Mouse (Mus musculus): ENCODE results near the gene Stard7. TPM values are rescaled to one million over a fixed set of nuclear protein-coding genes. Genes with fewer than 3 reads are reported as not detected.
"Not testable (repeated sequence)": the region's sequence is repeated elsewhere in the genome, so short reads cannot be mapped to it uniquely, and the experiment has no call there.

The Stard7 gene
- polyA plus RNA-seq, 1 experiment from 2014 or later, result 37.5 TPM

GRCm38 (mm10) chr2:127275551-127276320, 5.7 kb downstream of the Stard7 start:
- H3K36me3 ChIP-seq (replicated peaks), result 0 out of 2 replicates have a peak, but pooled peaks cover 7% of the 10 kb centered on the region
- H3K4me3 ChIP-seq (replicated peaks), result no peak overlapping the region
- WGBS (ENCODE audit: insufficient replicate concordance), result 70% methylated on average over 5 of the region's 5 CpGs
- no peaks in the 10 kb centered on the region for H3K9me3 ChIP-seq (replicated peaks)
- peaks cover 47% of the 10 kb centered on the region for H3K4me1 ChIP-seq (replicated peaks)
- no peak overlapping the region for H3K4me2 ChIP-seq
- no peak overlapping the region for H3K27ac ChIP-seq (replicated peaks)
- no peak overlapping the region for H3K9ac ChIP-seq
- no peak for ATAC-seq (ENCODE audit: insufficient read depth)
- no peaks in the 10 kb centered on the region for H3K27me3 ChIP-seq

- H3K27me3 ChIP-seq, result no peaks in the 10 kb centered on the region
- no peaks in the 10 kb centered on the region for H3K9me3 ChIP-seq (replicated peaks)
- H3K4me1 ChIP-seq (replicated peaks), result peaks cover 33% of the 10 kb centered on the region
- no peak overlapping the region for H3K4me3 ChIP-seq (replicated peaks)
- ATAC-seq (ENCODE audit: insufficient read depth), result no peak
- no peak overlapping the region for H3K4me2 ChIP-seq
- H3K9ac ChIP-seq, result no peak overlapping the region
- H3K36me3 ChIP-seq (replicated peaks), result no peaks in the 10 kb centered on the region
- H3K27ac ChIP-seq (replicated peaks), result no peak overlapping the region
Measured at GRCm38 (mm10) chr2:127278162-127278561, 8.1 kb downstream of the Stard7 start.

GRCm38 (mm10) chr2:127292250-127292649, 22.2 kb downstream of the Stard7 start:
- WGBS (ENCODE audit: insufficient replicate concordance), result 80% methylated on average over 4 of the region's 4 CpGs
- Histone ChIP-seq H3K36me3 (replicated peaks) (peaks cover 79% of the 10 kb centered on the region), H3K4me3 (replicated peaks) (no peak overlapping the region), H3K4me2 (no peak overlapping the region), H3K27ac (replicated peaks) (no peak overlapping the region), H3K4me1 (replicated peaks) (no peaks in the 10 kb centered on the region), H3K9me3 (replicated peaks) (no peaks in the 10 kb centered on the region), H3K9ac (no peak overlapping the region), H3K27me3 (no peaks in the 10 kb centered on the region)
- no peak for ATAC-seq (ENCODE audit: insufficient read depth)

GRCm38 (mm10) chr2:127297001-127297805, 27.2 kb downstream of the Stard7 start:
- Histone ChIP-seq H3K27me3 (no peaks in the 10 kb centered on the region), H3K9me3 (replicated peaks) (no peaks in the 10 kb centered on the region), H3K4me3 (replicated peaks) (no peak overlapping the region), H3K27ac (replicated peaks) (no peak overlapping the region), H3K4me1 (replicated peaks) (0 out of 2 replicates have a peak, but pooled peaks cover 3% of the 10 kb centered on the region), H3K36me3 (replicated peaks) (peaks cover 86% of the 10 kb centered on the region), H3K4me2 (no peak overlapping the region), H3K9ac (no peak overlapping the region)
- no peak for ATAC-seq (ENCODE audit: insufficient read depth)
- 81% methylated on average over 7 of the region's 7 CpGs for WGBS (ENCODE audit: insufficient replicate concordance)

- H3K36me3 ChIP-seq (replicated peaks), result peaks cover 78% of the 10 kb centered on the region
- no peak overlapping the region for H3K9ac ChIP-seq
- H3K4me1 ChIP-seq (replicated peaks), result 0 out of 2 replicates have a peak, but pooled peaks cover 3% of the 10 kb centered on the region
- H3K4me2 ChIP-seq, result no peak overlapping the region
- H3K27ac ChIP-seq (replicated peaks), result no peak overlapping the region
- ATAC-seq (ENCODE audit: insufficient read depth), result no peak
- WGBS (ENCODE audit: insufficient replicate concordance), result 94% methylated on average over 1 of the region's 1 CpGs
- no peaks in the 10 kb centered on the region for H3K9me3 ChIP-seq (replicated peaks)
- H3K27me3 ChIP-seq, result no peaks in the 10 kb centered on the region
- H3K4me3 ChIP-seq (replicated peaks), result no peak overlapping the region
Measured at GRCm38 (mm10) chr2:127298056-127298455, 28.0 kb downstream of the Stard7 start.

GRCm38 (mm10) chr2:127300701-127301100, 30.7 kb downstream of the Stard7 start:
- peaks cover 53% of the 10 kb centered on the region for H3K36me3 ChIP-seq (replicated peaks)
- WGBS (ENCODE audit: insufficient replicate concordance), result 58% methylated on average over 3 of the region's 3 CpGs
- ATAC-seq (ENCODE audit: insufficient read depth), result no peak

GRCm38 (mm10) chr2:127301883-127302282, 31.9 kb downstream of the Stard7 start:
- Histone ChIP-seq H3K9ac (no peak overlapping the region), H3K4me1 (replicated peaks) (0 out of 2 replicates have a peak, but pooled peaks cover 3% of the 10 kb centered on the region), H3K27me3 (no peaks in the 10 kb centered on the region), H3K27ac (replicated peaks) (no peak overlapping the region), H3K4me2 (no peak overlapping the region), H3K9me3 (replicated peaks) (no peaks in the 10 kb centered on the region), H3K4me3 (replicated peaks) (no peak overlapping the region), H3K36me3 (replicated peaks) (peaks cover 41% of the 10 kb centered on the region)
- no peak for ATAC-seq (ENCODE audit: insufficient read depth)
- 71% methylated on average over 3 of the region's 3 CpGs for WGBS (ENCODE audit: insufficient replicate concordance)

More at GRCm38 (mm10) chr2:127300701-127301100, 30.7 kb downstream of the Stard7 start:
- no peaks in the 10 kb centered on the region for H3K27me3 ChIP-seq
- no peak overlapping the region for H3K4me2 ChIP-seq
- no peak overlapping the region for H3K27ac ChIP-seq (replicated peaks)
- H3K4me3 ChIP-seq (replicated peaks), result no peak overlapping the region
- 0 out of 2 replicates have a peak, but pooled peaks cover 3% of the 10 kb centered on the region for H3K4me1 ChIP-seq (replicated peaks)
- H3K9me3 ChIP-seq (replicated peaks), result no peaks in the 10 kb centered on the region
- H3K9ac ChIP-seq, result no peak overlapping the region

DNA sequence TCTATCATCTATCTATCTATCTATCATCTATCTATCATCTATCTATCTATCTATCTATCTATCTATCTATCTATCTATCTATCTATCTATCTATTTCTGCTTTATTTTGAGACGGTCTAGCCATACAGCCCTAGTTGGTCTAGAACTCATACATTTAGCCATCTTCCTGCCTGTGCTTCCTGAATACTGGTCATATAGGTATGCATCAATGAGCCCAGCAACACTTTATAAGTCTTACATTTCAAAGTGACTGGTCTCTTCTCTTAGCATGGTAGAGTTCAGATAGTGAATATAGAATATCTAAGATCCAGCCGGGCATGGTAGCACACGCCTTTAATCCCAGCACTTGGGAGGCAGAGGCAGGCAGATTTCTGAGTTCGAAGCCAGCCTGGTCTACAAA, 34.2 kb downstream of the Stard7 start:
- not testable (repeated sequence) for H3K4me3 ChIP-seq (replicated peaks); H3K9ac ChIP-seq; ATAC-seq (ENCODE audit: insufficient read depth); H3K4me1 ChIP-seq (replicated peaks); H3K4me2 ChIP-seq; H3K9me3 ChIP-seq (replicated peaks); H3K27ac ChIP-seq (replicated peaks); H3K27me3 ChIP-seq
- WGBS (ENCODE audit: insufficient replicate concordance), result 60% methylated on average over 4 of the region's 4 CpGs
- H3K36me3 ChIP-seq (replicated peaks), result peaks cover 18% of the 10 kb centered on the region

GRCm38 (mm10) chr2:127304609-127305210, 34.7 kb downstream of the Stard7 start:
- no peak for ATAC-seq (ENCODE audit: insufficient read depth)
- Histone ChIP-seq H3K27me3 (no peaks in the 10 kb centered on the region), H3K4me1 (replicated peaks) (0 out of 2 replicates have a peak, but pooled peaks cover 3% of the 10 kb centered on the region), H3K4me2 (no peak overlapping the region), H3K36me3 (replicated peaks) (peaks cover 13% of the 10 kb centered on the region), H3K9ac (no peak overlapping the region), H3K4me3 (replicated peaks) (no peak overlapping the region), H3K27ac (replicated peaks) (no peak overlapping the region), H3K9me3 (replicated peaks) (no peaks in the 10 kb centered on the region)
- WGBS (ENCODE audit: insufficient replicate concordance), result 83% methylated on average over 3 of the region's 3 CpGs

GRCm38 (mm10) chr2:127306123-127306522, 36.1 kb downstream of the Stard7 start:
- Histone ChIP-seq H3K27me3 (no peaks in the 10 kb centered on the region), H3K9me3 (replicated peaks) (no peaks in the 10 kb centered on the region), H3K9ac (no peak overlapping the region), H3K27ac (replicated peaks) (no peak overlapping the region), H3K4me1 (replicated peaks) (no peaks in the 10 kb centered on the region), H3K4me3 (replicated peaks) (no peak overlapping the region), H3K36me3 (replicated peaks) (no peaks in the 10 kb centered on the region), H3K4me2 (no peak overlapping the region)
- no peak for ATAC-seq (ENCODE audit: insufficient read depth)

- Histone ChIP-seq H3K4me2 (no peak overlapping the region), H3K9ac (no peak overlapping the region), H3K27ac (replicated peaks) (no peak overlapping the region), H3K27me3 (no peaks in the 10 kb centered on the region), H3K4me1 (replicated peaks) (no peaks in the 10 kb centered on the region), H3K36me3 (replicated peaks) (no peaks in the 10 kb centered on the region), H3K4me3 (replicated peaks) (no peak overlapping the region), H3K9me3 (replicated peaks) (no peaks in the 10 kb centered on the region)
- 22% methylated on average over 3 of the region's 3 CpGs for WGBS (ENCODE audit: insufficient replicate concordance)
- ATAC-seq (ENCODE audit: insufficient read depth), result no peak
Measured at GRCm38 (mm10) chr2:127307179-127307578, 37.2 kb downstream of the Stard7 start.
